Mouse (Mus musculus): Measurements from ENCODE around the gene Adamts20.

- TF ChIP-seq POLR2A (IDR thresholded peaks at IDR 0.05; ENCODE audit: borderline replicate concordance, extremely low read depth, insufficient read depth, insufficient read length, poor library complexity, severe bottlenecking) (no peak), CTCF (IDR thresholded peaks at IDR 0.05; ENCODE audit: borderline replicate concordance, extremely low read depth, insufficient read depth, insufficient read length) (peak; percentile 18; the same call in 1 of the 2 replicates)
Observed at GRCm38 (mm10) chr15:94463251-94463650, 2.0 kb downstream of the Adamts20 start.
